Mouse (Mus musculus): ENCODE measurements around the gene Klf7.

DNA sequence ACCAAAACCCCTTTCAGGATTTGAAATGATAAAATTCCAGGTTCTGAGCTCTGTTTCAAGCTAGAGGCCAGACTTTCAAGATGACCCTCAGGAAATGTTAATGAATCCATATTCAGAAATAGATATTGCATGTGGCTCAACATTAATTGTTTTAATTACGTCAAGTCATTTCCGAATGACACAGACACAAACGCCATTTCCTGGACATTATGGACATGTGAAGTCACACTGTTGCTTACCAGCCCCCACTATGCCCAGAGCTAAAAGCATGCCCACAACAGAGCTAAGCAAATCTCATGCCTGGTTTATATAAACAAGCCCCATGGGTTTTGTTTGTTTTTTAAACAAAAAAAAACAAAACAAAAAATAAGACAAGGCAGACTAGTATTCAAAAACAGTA is 7.5 kb downstream of the Klf7 start:
- TF ChIP-seq POLR2A (IDR thresholded peaks at IDR 0.05; ENCODE audit: insufficient read depth, low read depth, low read length) (no peak), CTCF (IDR thresholded peaks at IDR 0.05; ENCODE audit: insufficient read depth, low read depth, low read length) (no peak)

Measured in olfactory bulb, adult 2 months (tissue).